Mouse (Mus musculus) olfactory bulb, adult 2 months (tissue): ENCODE results near the gene Srpk1.
A peak's percentile ranks its signal among the peaks of the same experiment; 100 is the strongest.

Experiments
- CTCF ChIP-seq: fragments of 200-500 bp; IDR thresholded peaks from 2 replicates; pipeline ENCODE4 v1.5.1; 2012; ENCODE audit warnings: low read depth, mild to moderate bottlenecking, low read length, moderate library complexity; ENCODE audit not compliant: insufficient read depth
- POLR2A ChIP-seq: fragments of 200-500 bp; IDR thresholded peaks from 2 replicates; pipeline ENCODE4 v1.6.1; 2012; ENCODE audit warnings: mild to moderate bottlenecking, low read depth, low read length, moderate library complexity; ENCODE audit not compliant: insufficient read depth

GRCm38 (mm10) chr17:28553040-28553793, 69.3 kb downstream of the Srpk1 start:
- peak; percentile 86 for TF ChIP-seq CTCF
- TF ChIP-seq POLR2A = no peak
